Mouse (Mus musculus) hindbrain, embryonic 11.5 days (tissue): ENCODE data around the gene Ciz1. TPM values are rescaled to one million over a fixed set of nuclear protein-coding genes. Genes with fewer than 3 reads are reported as not detected.
A peak's percentile ranks its signal among the peaks of the same experiment; 100 is the strongest.

ENCODE experiments used
- ATAC-seq: fragments of 200-750 bp; cut with Nextera tagmentation; 2 replicates; pipeline ENCODE4 v1.8.0; 2017; ENCODE audit warnings: mild to moderate bottlenecking, moderate TSS enrichment, moderate library complexity; ENCODE audit not compliant: low FRiP score
- DNase-seq: peaks from one replicate; pipeline ENCODE4 v3.0.0-alpha.2; 2015; ENCODE audit warnings: low spot score
- H3K27ac ChIP-seq: fragments of 300-500 bp; sonication (generic); 2 replicates; pipeline ENCODE4 v1.5.1; 2014; ENCODE audit warnings: mild to moderate bottlenecking, low read depth, low read length
- H3K27me3 ChIP-seq: fragments of 300-500 bp; sonication (generic); 2 replicates; pipeline ENCODE4 v1.6.1; 2014; ENCODE audit warnings: mild to moderate bottlenecking, low read length, moderate library complexity, mixed read lengths; ENCODE audit not compliant: control insufficient read depth, insufficient read depth
- H3K36me3 ChIP-seq: fragments of 300-500 bp; sonication (generic); 2 replicates; pipeline ENCODE4 v1.6.1; 2014; ENCODE audit warnings: mild to moderate bottlenecking, low read length, moderate library complexity, mixed read lengths; ENCODE audit not compliant: control insufficient read depth, insufficient read depth
- H3K4me1 ChIP-seq: fragments of 300-500 bp; sonication (generic); replicated peaks from 2 replicates; pipeline ENCODE4 v1.6.1; 2014; ENCODE audit warnings: low read length, mixed read lengths; ENCODE audit not compliant: control insufficient read depth, insufficient read depth
- H3K4me2 ChIP-seq: fragments of 300-500 bp; sonication (generic); replicated peaks from 2 replicates; pipeline ENCODE4 v1.6.1; 2014; ENCODE audit warnings: mild to moderate bottlenecking, low read depth, low read length
- H3K4me3 ChIP-seq: fragments of 300-500 bp; sonication (generic); 2 replicates; pipeline ENCODE4 v1.5.1; 2014; ENCODE audit warnings: low read depth, low read length
- H3K9ac ChIP-seq: fragments of 300-500 bp; sonication (generic); 2 replicates; pipeline ENCODE4 v1.6.1; 2014; ENCODE audit warnings: low read depth, low read length
- H3K9me3 ChIP-seq: fragments of 300-500 bp; sonication (generic); 2 replicates; pipeline ENCODE4 v1.6.1; 2016; ENCODE audit warnings: low read length; ENCODE audit not compliant: control insufficient read depth
- WGBS: fragments of 180-500 bp; shearing (Covaris S2); extraction: QIAGEN DNeasy Blood & Tissue Kit; methylation state at CpG from one replicate; pipeline ENCODE4 v1.1.7; 2014; 5-methylcytosine and 5-hydroxymethylcytosine counted together
- polyA plus RNA-seq: library from polyadenylated mRNA; unstranded; fragments of >200 nt; fragmentation: Nextera tagmentation; extraction: Ambion mirVana; gene quantifications from 2 replicates; pipeline ENCODE4 v1.2.1, GENCODE M21; 2014

Ciz1 gene
- polyA plus RNA-seq, 1 experiment from 2014 or later, result 49.0 TPM

DNA sequence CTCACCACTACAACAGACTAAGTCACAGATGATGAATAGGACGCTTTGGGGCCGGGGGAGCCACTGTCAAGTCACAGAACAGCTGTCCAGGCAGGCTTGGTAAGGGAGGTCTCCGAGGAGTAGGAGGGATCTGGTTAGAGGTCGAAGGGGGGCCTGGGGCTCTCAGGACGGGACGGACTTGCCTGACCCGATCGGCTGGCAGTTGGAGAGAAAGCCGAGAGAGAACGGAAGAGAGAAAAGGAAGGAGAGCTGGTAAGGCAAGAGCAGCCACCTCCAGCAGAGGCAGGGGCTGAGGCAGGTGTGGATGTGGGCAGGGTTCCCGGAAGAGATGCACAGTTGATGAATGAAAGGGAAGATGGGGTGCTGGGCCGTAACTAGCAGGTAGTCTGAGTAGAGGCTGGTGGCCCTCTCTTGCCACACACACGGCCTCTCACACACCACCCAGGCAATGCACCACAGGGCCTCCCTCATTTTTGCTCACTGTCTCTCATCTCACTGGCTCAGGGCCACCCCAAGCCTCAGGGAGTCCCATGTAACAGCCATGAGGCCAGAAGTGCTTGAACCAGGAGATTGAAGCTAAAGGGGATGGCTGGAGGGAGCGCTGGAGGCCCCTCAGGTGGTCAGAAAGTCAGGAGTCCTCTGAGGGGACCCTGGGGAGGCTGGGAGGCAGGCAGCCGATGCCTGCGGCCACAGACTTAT lies 43.1 kb upstream of the Ciz1 start:
- WGBS, result 85% methylated on average over 16 of the region's 16 CpGs
- Histone ChIP-seq H3K4me3 (no peak overlapping the region), H3K27ac (no peak overlapping the region), H3K36me3 (peaks cover 11% of the 10 kb centered on the region; the same call in 1 of the 2 replicates), H3K27me3 (no peaks in the 10 kb centered on the region), H3K9ac (no peak overlapping the region), H3K4me1 (peaks cover 3% of the 10 kb centered on the region; the same call in 1 of the 2 replicates), H3K9me3 (no peaks in the 10 kb centered on the region), H3K4me2 (no peak overlapping the region)
- DNase-seq, result no peak
- no peak for ATAC-seq

DNA sequence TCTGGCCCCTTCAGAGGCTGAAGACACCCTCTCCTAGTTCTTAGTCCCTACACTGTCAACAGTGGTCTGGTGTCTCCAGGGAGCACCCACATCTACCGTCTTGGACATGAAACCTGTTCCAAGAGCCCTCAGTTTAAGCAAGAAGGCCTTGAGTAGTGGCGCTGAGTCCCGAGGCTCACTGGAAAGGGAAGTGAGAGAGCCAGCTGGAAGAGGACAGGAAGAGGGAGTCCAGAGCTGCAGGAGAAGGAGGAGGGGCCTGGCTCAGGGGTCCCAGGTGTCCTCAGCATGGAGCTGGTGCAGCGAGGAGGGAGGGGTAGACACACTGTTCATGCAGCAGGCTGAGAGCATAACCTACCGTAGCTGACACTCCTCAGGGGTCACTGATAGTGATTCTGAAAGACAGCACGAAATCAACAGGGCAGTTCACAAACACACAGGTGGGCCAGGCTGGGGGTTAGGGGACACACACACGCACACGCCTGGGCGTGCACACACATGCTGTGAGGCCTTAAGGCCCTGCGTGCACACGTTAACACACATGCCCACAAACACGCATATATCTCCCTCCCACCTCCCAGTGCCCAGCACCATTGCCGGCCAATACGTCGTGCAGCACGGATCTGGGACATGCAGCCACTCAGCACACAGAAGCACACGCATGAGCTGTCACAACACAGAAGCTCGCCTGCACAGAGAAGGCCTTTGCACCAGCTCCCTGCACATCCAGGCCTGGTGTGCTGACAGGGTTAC lies 41.9 kb upstream of the Ciz1 start:
- WGBS, result 90% methylated on average over 18 of the region's 18 CpGs
- Histone ChIP-seq H3K36me3 (peaks cover 9% of the 10 kb centered on the region; the same call in 1 of the 2 replicates), H3K4me1 (peaks cover 3% of the 10 kb centered on the region; the same call in 1 of the 2 replicates)

DNA sequence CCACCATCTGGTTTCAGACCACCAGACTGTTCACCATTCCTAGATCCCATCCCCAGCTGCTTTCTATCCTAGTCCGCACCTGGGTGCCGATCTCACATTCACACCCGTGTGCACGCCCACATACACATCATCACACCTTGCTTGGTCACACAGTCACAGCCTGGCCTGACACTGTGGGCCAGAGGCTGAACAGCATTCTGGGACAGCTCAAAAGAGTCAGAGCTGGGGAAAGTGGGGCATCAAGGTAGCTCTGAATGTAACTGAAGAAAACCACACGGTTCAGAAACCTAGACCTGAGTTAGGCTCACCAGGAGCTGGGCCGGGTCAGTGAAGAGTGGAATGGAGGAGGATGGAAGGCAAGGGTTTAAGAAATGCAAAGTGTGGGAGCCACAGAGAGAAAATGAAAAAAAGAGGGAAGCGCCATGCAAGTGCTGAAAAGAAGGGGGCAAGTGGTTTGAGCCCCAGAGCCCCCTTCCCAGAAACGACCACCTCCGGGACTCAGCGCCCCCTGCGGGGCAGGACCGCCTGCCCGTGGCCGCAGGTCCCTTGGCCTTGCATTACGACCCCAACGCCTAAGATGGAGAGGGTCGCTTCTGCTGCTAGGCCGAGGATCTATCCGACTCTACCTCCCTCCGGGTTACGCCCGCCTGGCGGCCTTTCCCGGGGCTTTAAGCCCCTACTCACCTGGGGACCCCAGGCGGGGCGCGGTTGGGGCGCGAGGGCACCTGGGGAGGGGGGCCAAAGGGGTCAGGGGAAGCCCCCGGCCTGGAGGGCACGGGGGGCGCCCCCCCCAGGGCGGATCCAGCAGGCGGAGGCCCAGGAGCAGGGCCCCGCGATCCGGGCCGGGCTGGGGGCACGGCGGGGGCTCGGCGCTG lies 40.4 kb upstream of the Ciz1 start:
- Histone ChIP-seq H3K27me3 (no peaks in the 10 kb centered on the region; the same call in 1 of the 2 replicates), H3K4me2 (peak overlapping the region; percentile 99), H3K9ac (peak overlapping the region; percentile 70), H3K36me3 (peaks cover under 1% of the 10 kb centered on the region; the same call in 1 of the 2 replicates), H3K9me3 (no peaks in the 10 kb centered on the region), H3K27ac (no peak overlapping the region), H3K4me3 (peak overlapping the region; percentile 55), H3K4me1 (peaks cover 3% of the 10 kb centered on the region; the same call in 1 of the 2 replicates)
- DNase-seq, result no peak
- WGBS, result 12% methylated on average over 30 of the region's 42 CpGs
- peak; percentile 16 for ATAC-seq

More for the DNA sequence above, 41.9 kb upstream of the Ciz1 start:
- ATAC-seq (no peak), DNase-seq (no peak)
- H3K4me3 ChIP-seq, result no peak overlapping the region
- H3K4me2 ChIP-seq, result no peak overlapping the region
- H3K9me3 ChIP-seq, result no peaks in the 10 kb centered on the region
- no peaks in the 10 kb centered on the region for H3K27me3 ChIP-seq
- H3K9ac ChIP-seq, result no peak overlapping the region
- H3K27ac ChIP-seq, result no peak overlapping the region

DNA sequence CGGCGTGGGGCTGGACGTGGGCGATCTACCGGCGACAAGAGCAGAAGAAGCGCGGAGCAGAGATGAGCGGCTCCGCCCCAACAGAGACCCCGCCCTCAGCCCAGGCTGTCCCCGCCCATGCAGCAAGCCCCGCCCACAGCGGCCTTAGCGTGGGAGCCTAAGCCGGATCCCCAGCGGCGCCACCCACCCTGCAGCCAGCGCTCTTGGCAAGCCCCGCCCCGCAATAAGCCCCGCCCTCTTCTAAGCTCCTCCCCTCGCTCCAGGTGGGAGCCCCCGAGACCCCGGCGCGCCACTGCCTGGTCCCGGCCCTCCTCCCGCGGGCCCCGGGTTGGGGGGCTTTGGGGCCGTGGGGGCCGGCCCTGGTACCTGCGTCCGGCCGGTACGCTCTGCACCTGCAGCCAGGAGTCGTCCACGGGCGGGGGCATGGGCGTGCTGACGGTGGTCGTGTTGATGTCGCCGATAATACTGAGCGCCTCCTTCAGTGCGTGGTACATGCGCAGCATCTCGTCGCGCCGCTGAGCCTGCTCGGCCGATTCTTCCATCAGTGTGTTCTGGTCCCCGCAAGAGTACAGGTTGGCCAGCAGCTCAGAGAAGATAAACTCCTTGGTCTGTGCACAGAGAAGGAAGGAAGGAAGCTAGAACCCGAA lies 39.7 kb upstream of the Ciz1 start:
- peak overlapping the region; percentile 55 for H3K4me3 ChIP-seq
- peak overlapping the region; percentile 99 for H3K4me2 ChIP-seq
- H3K36me3 ChIP-seq, result no peaks in the 10 kb centered on the region
- peak; percentile 81 for ATAC-seq
- H3K9ac ChIP-seq, result peak overlapping the region; percentile 70
- H3K4me1 ChIP-seq, result peaks cover 3% of the 10 kb centered on the region; the same call in 1 of the 2 replicates
- H3K27me3 ChIP-seq, result no peaks in the 10 kb centered on the region; the same call in 1 of the 2 replicates
- no peaks in the 10 kb centered on the region for H3K9me3 ChIP-seq
- whole genome bisulfite sequencing, result 2% methylated on average over 55 of the region's 56 CpGs
- DNase-seq, result peak; percentile 93
- no peak overlapping the region for H3K27ac ChIP-seq

DNA sequence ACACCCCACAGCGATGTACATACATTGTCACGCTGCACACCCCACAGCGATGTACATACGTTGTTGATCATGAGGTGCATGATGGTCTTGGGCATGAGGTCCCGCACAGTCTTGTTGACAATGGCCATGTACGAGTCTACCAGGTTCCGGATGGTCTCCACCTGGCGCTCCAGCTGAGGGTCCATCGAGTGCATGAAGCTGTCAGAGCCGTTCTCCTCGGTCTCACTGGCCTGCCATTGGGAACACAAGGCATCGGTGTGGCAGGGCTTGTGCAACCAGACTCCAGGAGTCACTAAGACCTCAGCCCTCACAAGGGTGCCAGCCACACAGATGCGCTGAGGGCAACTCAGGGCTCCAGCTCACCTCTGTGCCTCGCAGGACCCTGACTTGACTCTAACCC lies 37.3 kb upstream of the Ciz1 start:
- no peak for DNase-seq
- no peak overlapping the region for H3K27ac ChIP-seq
- peaks cover 8% of the 10 kb centered on the region for H3K4me1 ChIP-seq
- no peaks in the 10 kb centered on the region for H3K9me3 ChIP-seq
- WGBS, result 93% methylated on average over 14 of the region's 14 CpGs
- ATAC-seq, result no peak
- no peak overlapping the region for H3K4me2 ChIP-seq
- H3K9ac ChIP-seq, result no peak overlapping the region
- H3K4me3 ChIP-seq, result no peak overlapping the region
- no peaks in the 10 kb centered on the region for H3K36me3 ChIP-seq
- no peaks in the 10 kb centered on the region; the same call in 1 of the 2 replicates for H3K27me3 ChIP-seq

DNA sequence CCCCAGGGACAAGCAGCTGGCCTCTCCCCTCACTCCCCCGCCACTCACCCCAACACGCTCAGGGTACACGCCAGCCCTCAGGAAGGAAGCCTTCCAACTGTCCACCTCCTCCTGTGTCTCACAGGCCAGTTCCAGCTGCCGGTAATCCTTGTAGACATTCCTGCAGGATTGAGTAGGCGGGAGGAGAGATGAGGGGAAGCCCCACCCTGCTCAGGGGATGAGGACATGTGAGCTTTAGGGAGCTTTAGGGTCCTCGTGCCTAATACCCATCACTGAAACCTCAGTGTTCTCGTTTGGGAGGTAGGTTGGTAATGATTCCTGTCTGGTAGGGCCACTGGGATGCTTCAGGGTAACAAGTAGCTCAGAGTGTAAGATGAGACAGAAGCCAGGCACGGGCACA lies 36.4 kb upstream of the Ciz1 start:
- H3K9me3 ChIP-seq, result no peaks in the 10 kb centered on the region
- H3K4me1 ChIP-seq, result peaks cover 8% of the 10 kb centered on the region
- ATAC-seq (no peak), DNase-seq (no peak)
- H3K36me3 ChIP-seq, result no peaks in the 10 kb centered on the region
- H3K9ac ChIP-seq, result no peak overlapping the region
- H3K4me3 ChIP-seq, result no peak overlapping the region
- 32% methylated on average over 8 of the region's 8 CpGs for WGBS
- no peaks in the 10 kb centered on the region; the same call in 1 of the 2 replicates for H3K27me3 ChIP-seq
- H3K4me2 ChIP-seq, result no peak overlapping the region; the same call in 1 of the 2 replicates
- peak overlapping the region; percentile 6; the same call in 1 of the 2 replicates for H3K27ac ChIP-seq

DNA sequence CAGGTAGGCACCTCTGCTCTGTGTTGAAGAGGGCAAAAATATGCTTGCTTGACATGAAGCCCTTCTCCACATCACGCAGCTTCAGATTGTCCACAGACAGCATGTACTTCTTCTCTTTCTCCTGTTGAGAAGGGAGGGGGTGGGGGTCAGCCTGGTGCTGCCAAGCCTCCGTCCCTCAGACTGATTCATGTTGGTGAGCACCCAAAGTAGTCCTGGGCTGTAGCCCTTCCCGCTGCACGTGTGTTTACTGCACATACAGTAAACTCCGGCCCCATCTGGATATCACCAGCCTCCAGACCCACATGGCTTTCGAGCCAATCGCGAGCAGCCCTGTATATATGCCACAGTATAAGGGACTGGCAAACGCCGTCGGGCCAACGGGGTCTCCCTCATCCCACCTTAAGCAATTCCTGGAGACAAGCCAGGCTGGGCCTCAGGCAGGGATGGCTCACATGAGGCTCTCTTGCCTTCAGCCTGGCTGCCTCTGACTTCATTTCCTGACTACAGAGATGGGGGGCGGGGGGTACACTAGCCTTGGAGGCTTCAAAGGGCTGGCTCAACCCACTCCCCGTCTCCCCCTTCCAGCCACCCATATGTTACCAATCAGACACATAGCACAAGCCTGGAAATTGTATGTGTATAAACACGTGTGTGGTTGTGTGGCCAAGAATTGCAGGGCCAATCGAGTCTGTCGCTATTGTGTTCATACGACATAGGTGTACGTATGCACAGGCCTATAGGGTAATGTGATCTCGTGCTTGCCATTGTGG lies 35.1 kb upstream of the Ciz1 start:
- Histone ChIP-seq H3K4me2 (no peak overlapping the region), H3K4me1 (peaks cover 5% of the 10 kb centered on the region), H3K27ac (peak overlapping the region; percentile 70), H3K36me3 (no peaks in the 10 kb centered on the region), H3K27me3 (no peaks in the 10 kb centered on the region; the same call in 1 of the 2 replicates), H3K9ac (no peak overlapping the region), H3K9me3 (no peaks in the 10 kb centered on the region), H3K4me3 (no peak overlapping the region)
- DNase-seq, result peak; percentile 50
- no peak for ATAC-seq
- WGBS, result 71% methylated on average over 20 of the region's 20 CpGs
